Mouse (Mus musculus): ENCODE measurements around the gene Capn13. TPM values are rescaled to one million over a fixed set of nuclear protein-coding genes. Genes with fewer than 3 reads are reported as not detected.

Capn13 gene
- not detected in 2 replicates for polyA plus RNA-seq (2012; ENCODE audit: insufficient read depth, low replicate concordance)

GRCm38 (mm10) chr17:73400862-73401261 lies at the start of gene Capn13:
Gene Capn13 (minus strand): TSS chr17:73400866.
- Histone ChIP-seq H3K9me3 (no peaks in the 10 kb centered on the region), H3K36me3 (replicated peaks; ENCODE audit: low read length) (no peaks in the 10 kb centered on the region), H3K27me3 (replicated peaks) (no peaks in the 10 kb centered on the region), H3K4me3 (replicated peaks) (no peak within 1 kb of the TSS), H3K4me1 (no peaks in the 10 kb centered on the region)
- TF ChIP-seq FLI1 (IDR thresholded peaks at IDR 0.05; ENCODE audit: low read length) (no peak), GATA1 (IDR thresholded peaks at IDR 0.05; ENCODE audit: borderline replicate concordance, low read length) (no peak)

DNA sequence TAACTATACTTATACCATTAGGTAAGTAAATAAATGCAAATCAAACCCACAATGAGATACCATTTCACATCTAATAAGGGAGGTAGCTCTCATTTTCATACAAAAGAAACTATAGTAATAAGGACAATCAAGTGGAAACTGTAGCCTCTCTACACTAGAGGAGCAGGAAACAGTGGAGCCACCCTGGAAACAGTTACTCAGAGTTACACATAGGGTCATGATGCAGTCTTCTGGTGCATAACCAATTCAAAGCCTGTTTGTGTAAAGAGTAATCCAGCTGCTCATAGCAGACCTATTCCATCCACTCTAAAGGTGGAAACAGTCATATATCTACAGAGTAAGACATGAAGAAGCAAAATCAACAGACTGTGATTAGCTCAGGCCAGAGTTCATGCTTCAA lies 48.4 kb upstream of the Capn13 start:
- H3K36me3 ChIP-seq (replicated peaks; ENCODE audit: low read length): no peaks in the 10 kb centered on the region
- no peaks in the 10 kb centered on the region for H3K27me3 ChIP-seq (replicated peaks)
- H3K9me3 ChIP-seq: no peaks in the 10 kb centered on the region
- no peak overlapping the region for H3K4me3 ChIP-seq (replicated peaks)
- no peaks in the 10 kb centered on the region for H3K4me1 ChIP-seq
- TF ChIP-seq FLI1 (IDR thresholded peaks at IDR 0.05; ENCODE audit: low read length) (no peak), GATA1 (IDR thresholded peaks at IDR 0.05; ENCODE audit: borderline replicate concordance, low read length) (no peak)

DNA sequence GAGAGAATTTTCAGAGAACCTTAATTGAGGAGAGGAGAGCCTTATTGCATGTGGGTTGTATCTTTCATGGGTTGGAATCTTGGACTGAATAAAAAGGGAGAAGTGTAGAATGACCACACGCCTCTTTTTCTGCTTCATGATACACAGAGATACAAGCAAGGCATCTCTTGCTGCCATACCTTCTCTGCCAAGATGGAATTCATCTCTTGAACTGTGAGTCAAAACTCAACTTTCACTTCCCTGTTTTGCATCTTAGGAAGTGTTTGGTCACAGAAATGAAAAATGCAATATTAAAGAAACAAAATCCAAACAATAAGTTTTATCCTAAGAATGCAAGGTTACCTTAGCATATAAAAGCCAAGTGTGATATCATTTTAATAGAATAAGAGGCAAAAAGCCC lies 40.1 kb upstream of the Capn13 start:
- no peaks in the 10 kb centered on the region for H3K9me3 ChIP-seq
- H3K4me1 ChIP-seq: no peaks in the 10 kb centered on the region
- no peaks in the 10 kb centered on the region for H3K36me3 ChIP-seq (replicated peaks; ENCODE audit: low read length)
- no peak overlapping the region for H3K4me3 ChIP-seq (replicated peaks)
- H3K27me3 ChIP-seq (replicated peaks): no peaks in the 10 kb centered on the region
- TF ChIP-seq GATA1 (IDR thresholded peaks at IDR 0.05; ENCODE audit: borderline replicate concordance, low read length): no peak

DNA sequence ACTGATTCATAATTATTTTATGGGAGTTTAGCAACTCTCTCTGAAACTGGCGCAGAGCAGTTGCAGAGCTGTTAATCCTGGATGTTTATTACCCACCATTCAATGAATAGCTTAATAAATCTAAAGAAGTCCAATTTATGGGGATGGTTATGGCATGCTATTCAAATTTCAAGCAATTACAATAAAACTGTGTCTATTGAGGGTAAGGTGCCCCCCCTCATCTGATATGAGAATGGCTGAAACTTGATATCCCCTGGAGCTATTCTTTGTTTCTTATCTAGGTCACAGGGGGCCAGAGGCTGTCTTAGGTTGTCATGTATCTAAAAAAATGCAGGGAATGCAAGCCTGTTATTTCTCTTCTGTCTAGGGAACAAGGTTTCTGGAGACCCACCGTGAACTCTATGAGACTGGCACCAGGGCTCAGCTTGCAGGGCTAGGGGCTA lies 31.9 kb upstream of the Capn13 start:
- no peaks in the 10 kb centered on the region for H3K9me3 ChIP-seq
- no peak overlapping the region for H3K4me3 ChIP-seq (replicated peaks)
- TF ChIP-seq FLI1 (IDR thresholded peaks at IDR 0.05; ENCODE audit: low read length): no peak
- TF ChIP-seq GATA1 (IDR thresholded peaks at IDR 0.05; ENCODE audit: borderline replicate concordance, low read length): no peak

GRCm38 (mm10) chr17:73432058-73432457 lies 31.4 kb upstream of the Capn13 start:
- no peaks in the 10 kb centered on the region for H3K4me1 ChIP-seq
- no peaks in the 10 kb centered on the region for H3K27me3 ChIP-seq (replicated peaks)
- H3K36me3 ChIP-seq (replicated peaks; ENCODE audit: low read length): no peaks in the 10 kb centered on the region
- no peak overlapping the region for H3K4me3 ChIP-seq (replicated peaks)
- TF ChIP-seq FLI1 (IDR thresholded peaks at IDR 0.05; ENCODE audit: low read length): no peak
- no peak for TF ChIP-seq GATA1 (IDR thresholded peaks at IDR 0.05; ENCODE audit: borderline replicate concordance, low read length)
- no peaks in the 10 kb centered on the region for H3K9me3 ChIP-seq

More for the DNA sequence above, 31.9 kb upstream of the Capn13 start:
- Histone ChIP-seq H3K27me3 (replicated peaks) (no peaks in the 10 kb centered on the region), H3K36me3 (replicated peaks; ENCODE audit: low read length) (no peaks in the 10 kb centered on the region), H3K4me1 (no peaks in the 10 kb centered on the region)

- Histone ChIP-seq H3K4me3 (replicated peaks) (no peak overlapping the region), H3K9me3 (no peaks in the 10 kb centered on the region), H3K4me1 (no peaks in the 10 kb centered on the region; the same call in 1 of the 2 replicates), H3K36me3 (replicated peaks; ENCODE audit: low read length) (no peaks in the 10 kb centered on the region), H3K27me3 (replicated peaks) (no peaks in the 10 kb centered on the region)
- no peak for TF ChIP-seq GATA1 (IDR thresholded peaks at IDR 0.05; ENCODE audit: borderline replicate concordance, low read length)
- no peak for TF ChIP-seq FLI1 (IDR thresholded peaks at IDR 0.05; ENCODE audit: low read length)
These were observed 16.7 kb upstream of the Capn13 start for GRCm38 (mm10) chr17:73417382-73417781.

GRCm38 (mm10) chr17:73416181-73416795 lies 15.6 kb upstream of the Capn13 start:
- H3K27me3 ChIP-seq (replicated peaks): no peaks in the 10 kb centered on the region
- no peak overlapping the region for H3K4me3 ChIP-seq (replicated peaks)
- TF ChIP-seq FLI1 (IDR thresholded peaks at IDR 0.05; ENCODE audit: low read length) (no peak), GATA1 (IDR thresholded peaks at IDR 0.05; ENCODE audit: borderline replicate concordance, low read length) (no peak)
- H3K36me3 ChIP-seq (replicated peaks; ENCODE audit: low read length): no peaks in the 10 kb centered on the region
- no peaks in the 10 kb centered on the region for H3K9me3 ChIP-seq
- no peaks in the 10 kb centered on the region; the same call in 1 of the 2 replicates for H3K4me1 ChIP-seq

DNA sequence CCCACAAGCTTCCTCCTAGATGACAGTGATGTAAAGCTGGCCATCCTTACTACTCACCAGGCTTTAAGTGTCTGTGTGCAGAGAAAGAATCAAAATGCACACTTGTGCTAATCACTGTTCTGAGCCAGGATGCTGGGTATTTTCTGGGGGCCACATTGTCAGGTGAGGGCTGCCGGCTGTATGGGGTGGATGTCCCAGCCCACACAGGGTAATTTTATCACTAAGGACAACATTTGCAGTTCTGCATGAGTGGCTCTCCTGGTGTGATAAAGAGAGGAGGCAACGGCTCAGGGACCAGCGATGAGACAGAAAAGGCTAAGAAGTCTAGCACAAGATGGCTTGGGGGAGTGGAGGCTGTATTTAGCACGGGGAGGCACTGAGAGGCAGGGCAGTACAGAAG lies 11.2 kb upstream of the Capn13 start:
- TF ChIP-seq GATA1 (IDR thresholded peaks at IDR 0.05; ENCODE audit: borderline replicate concordance, low read length) (no peak), FLI1 (IDR thresholded peaks at IDR 0.05; ENCODE audit: low read length) (no peak)
- H3K36me3 ChIP-seq (replicated peaks; ENCODE audit: low read length): no peaks in the 10 kb centered on the region

DNA sequence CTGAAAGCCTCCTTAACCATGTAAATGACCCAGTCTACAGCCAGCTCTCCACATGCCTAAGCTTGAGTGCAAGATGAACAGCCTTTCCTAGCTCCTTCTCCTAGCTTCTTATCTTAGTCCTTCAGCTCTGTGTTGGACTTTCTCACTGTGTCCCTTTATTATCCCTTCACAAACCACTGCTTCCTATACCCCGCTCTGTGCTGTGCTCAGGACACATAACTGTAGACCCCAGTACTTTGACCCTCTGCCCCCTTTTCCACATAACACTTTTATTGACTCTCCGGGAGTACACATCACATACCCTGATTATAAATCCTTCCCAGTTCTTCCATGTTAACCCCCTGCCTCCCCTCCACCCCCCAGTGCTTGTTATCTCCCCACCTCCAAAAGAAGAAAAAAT lies 606 bp upstream of the Capn13 start:
- no peak overlapping the region for H3K4me3 ChIP-seq (replicated peaks)
- no peaks in the 10 kb centered on the region for H3K4me1 ChIP-seq

More for the DNA sequence above, 11.2 kb upstream of the Capn13 start:
- no peaks in the 10 kb centered on the region for H3K27me3 ChIP-seq (replicated peaks)
- no peaks in the 10 kb centered on the region for H3K9me3 ChIP-seq
- no peaks in the 10 kb centered on the region for H3K4me1 ChIP-seq
- H3K4me3 ChIP-seq (replicated peaks): no peak overlapping the region

DNA sequence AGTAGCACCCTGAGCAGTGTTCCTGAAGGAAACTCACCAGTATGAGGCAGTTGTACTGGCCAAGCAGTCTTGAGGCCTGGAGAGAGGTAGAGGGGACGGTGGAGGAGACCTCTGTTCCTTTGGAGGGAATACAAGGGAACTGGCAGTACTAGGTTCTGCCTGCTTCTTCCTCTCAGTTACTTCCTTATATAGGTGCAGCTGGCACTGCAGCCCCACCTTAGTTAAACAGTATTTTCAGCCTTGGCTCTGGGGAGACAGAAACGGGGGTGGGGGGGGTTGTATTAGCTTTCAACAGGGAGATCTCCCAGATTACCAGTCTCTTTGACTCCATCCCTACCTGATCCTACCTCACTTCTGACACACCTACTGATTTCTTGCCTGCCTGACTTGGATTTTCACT lies 1.5 kb downstream of the Capn13 start:
- Histone ChIP-seq H3K27me3 (replicated peaks) (no peaks in the 10 kb centered on the region), H3K9me3 (no peaks in the 10 kb centered on the region), H3K4me3 (replicated peaks) (no peak overlapping the region), H3K36me3 (replicated peaks; ENCODE audit: low read length) (no peaks in the 10 kb centered on the region), H3K4me1 (no peaks in the 10 kb centered on the region)
- TF ChIP-seq FLI1 (IDR thresholded peaks at IDR 0.05; ENCODE audit: low read length) (no peak), GATA1 (IDR thresholded peaks at IDR 0.05; ENCODE audit: borderline replicate concordance, low read length) (no peak)

More for the DNA sequence above, 606 bp upstream of the Capn13 start:
- H3K9me3 ChIP-seq: no peaks in the 10 kb centered on the region
- H3K27me3 ChIP-seq (replicated peaks): no peaks in the 10 kb centered on the region
- no peaks in the 10 kb centered on the region for H3K36me3 ChIP-seq (replicated peaks; ENCODE audit: low read length)
- no peak for TF ChIP-seq FLI1 (IDR thresholded peaks at IDR 0.05; ENCODE audit: low read length)
- no peak for TF ChIP-seq GATA1 (IDR thresholded peaks at IDR 0.05; ENCODE audit: borderline replicate concordance, low read length)

All from megakaryocyte, embryonic 14.5 days (primary cell).